Mouse (Mus musculus) retina, postnatal 7 days (tissue): Measurements from ENCODE around the gene Erp27.

ENCODE experiments used
- DNase-seq: peaks from one replicate; pipeline ENCODE4 v3.0.0-alpha.2; 2012; ENCODE audit warnings: low read depth, low spot score

The Erp27 gene

DNA sequence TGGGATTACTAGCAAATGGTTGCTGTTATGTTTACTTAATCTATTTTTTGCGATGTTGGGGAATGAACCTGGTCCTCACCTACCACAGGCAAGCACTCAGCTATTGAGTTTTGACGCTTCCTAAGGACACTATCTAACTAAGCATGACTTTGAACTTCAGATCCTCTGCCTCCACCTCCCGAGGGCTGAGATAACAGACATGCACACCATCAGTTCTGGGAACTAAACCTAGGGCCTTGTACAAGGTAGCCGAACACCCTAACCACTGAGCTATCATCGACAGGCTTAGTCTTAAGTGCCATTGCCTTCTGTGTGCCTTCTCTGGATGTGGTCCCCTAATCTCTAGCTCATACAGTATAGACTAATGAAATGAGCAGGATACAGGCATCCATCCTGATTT, 56.6 kb downstream of the Erp27 start:
- no peak for DNase-seq

DNA sequence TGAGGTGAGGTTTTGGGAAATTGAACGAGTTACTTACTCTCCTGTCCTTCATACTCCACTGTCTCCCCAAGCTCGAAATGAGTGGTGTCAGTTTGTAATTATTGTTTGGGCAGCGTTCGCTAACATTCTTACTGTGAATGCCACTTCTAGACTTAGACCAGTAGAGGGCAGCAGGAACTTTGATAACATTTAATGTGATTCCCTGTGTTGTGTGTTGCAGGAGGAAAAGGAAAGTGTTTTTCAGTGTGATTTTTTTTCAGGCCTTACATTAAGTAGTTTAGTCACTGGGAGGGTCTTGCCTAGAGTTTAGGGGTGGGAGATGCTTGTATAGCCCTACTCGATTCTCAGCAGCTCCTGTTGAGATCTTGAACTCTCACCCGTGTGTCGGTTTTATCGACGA, 61.0 kb downstream of the Erp27 start:
- peak; percentile 42 for DNase-seq

DNA sequence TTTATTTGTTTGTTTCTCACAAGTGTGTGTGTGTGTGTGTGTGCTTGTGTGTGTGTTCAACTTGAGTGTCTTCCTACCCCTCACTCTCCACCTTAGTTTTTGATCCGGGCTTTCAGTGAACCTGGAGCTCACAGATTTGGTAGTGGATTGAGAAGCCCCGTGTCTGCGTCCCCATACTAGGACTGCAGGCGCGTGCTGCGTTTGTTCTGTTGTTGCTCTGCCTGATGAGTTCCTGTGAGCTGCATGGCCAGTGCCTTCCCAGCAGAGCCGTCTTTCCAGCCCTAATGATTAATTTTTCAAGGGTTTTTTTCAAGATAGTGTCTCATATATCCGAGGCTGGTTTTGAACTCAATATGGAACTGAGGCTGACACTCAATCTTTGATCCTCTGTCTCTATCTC, 63.6 kb downstream of the Erp27 start:
- DNase-seq: no peak

DNA sequence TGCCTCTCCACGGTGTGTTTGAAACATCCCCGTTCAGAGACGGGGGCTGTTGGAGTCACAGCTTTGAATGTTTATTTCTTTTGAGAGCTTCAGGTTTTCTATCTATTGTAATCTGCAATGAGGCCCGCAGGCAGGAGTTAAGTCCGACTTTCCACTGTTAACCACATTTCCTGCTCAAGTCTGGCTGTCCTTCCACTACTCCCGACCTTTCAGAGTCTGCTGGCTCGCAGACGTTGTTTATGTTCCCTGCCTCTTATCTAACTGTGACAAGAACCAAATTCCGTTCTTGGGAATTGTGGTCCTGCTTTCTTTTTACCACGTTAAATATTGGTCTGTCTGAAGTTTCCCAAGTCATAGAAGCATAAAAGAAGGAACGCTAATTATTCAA, 64.1 kb downstream of the Erp27 start:
- DNase-seq: no peak
